Mouse (Mus musculus) heart, postnatal 0 days (tissue): Measurements from ENCODE around the gene Slc39a3.
A peak's percentile ranks its signal among the peaks of the same experiment; 100 is the strongest.

Experiments
- CTCF ChIP-seq: IDR thresholded peaks from 2 replicates; pipeline ENCODE4 v1.5.1; 2016; ENCODE audit warnings: antibody characterized with exemption, control low read depth, low read depth
- EP300 ChIP-seq: IDR thresholded peaks from 2 replicates; pipeline ENCODE4 v1.6.1; 2016; ENCODE audit warnings: antibody characterized with exemption, low read depth

DNA sequence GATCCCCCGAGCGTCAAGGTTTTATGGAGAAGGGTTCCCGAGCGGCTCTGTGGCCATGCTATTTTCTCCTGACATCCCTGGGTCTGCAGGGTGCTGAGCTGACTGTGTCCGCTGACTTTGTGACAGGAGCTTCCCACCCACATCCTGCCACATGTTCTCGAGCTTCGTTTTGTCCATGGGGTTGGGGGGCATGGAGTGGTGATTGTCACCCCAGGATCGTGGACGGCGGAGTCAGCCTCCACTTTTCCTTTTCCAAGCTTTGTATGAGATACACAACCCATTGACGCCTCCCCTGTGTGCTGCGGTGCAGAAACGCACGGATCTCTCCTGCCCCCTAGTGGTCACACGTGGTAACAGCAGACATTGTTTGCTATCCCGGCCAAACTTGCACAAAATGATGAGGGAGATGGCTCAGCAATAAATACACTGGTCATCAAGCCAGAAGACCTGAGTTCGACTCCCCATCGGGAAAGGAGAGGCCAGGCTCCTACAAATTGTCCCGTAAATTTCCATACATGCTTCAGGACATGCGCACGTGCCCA lies 42.1 kb downstream of the Slc39a3 start:
- TF ChIP-seq CTCF (peak; percentile 99), EP300 (no peak)
